Mouse (Mus musculus): Measurements from ENCODE around the gene Mrps18a.

The Mrps18a gene

GRCm38 (mm10) chr17:46139872-46140271 lies 29.1 kb downstream of the Mrps18a start:
- no peak for DNase-seq (ENCODE audit: extremely low spot score, low read depth, low spot score)

GRCm38 (mm10) chr17:46143578-46144423 lies 33.0 kb downstream of the Mrps18a start, which contains the start of gene Rsph9:
Gene Rsph9, minus strand, starts transcription at chr17:46144216.
- DNase-seq (ENCODE audit: extremely low spot score, low read depth, low spot score), result no peak

- no peak for DNase-seq (ENCODE audit: extremely low spot score, low read depth, low spot score)
Observed at GRCm38 (mm10) chr17:46152847-46153782, 42.3 kb downstream of the Mrps18a start, which contains the start of gene Mad2l1bp. Gene Mad2l1bp, minus strand, starts transcription at chr17:46153553.

DNA sequence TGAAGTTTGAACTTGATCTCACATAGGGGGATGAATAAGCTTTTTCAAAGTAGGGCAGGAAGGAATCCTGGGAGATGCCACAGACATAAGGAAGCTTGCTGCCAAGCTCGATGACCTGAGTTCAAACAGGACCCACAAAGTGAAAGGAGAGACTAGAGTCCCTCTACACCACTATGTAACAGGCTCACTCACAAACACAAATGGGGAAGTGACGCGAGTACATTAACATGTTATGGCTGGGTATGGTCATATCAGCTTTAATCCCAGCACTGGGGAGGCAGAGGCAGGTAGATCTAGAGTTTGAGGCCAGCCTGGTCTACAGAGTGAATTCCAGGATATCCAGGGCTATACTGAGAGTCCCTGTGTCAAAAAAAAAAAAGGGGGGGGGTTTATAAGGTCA lies 43.5 kb downstream of the Mrps18a start:
- no peak for DNase-seq (ENCODE audit: extremely low spot score, low read depth, low spot score)

DNA sequence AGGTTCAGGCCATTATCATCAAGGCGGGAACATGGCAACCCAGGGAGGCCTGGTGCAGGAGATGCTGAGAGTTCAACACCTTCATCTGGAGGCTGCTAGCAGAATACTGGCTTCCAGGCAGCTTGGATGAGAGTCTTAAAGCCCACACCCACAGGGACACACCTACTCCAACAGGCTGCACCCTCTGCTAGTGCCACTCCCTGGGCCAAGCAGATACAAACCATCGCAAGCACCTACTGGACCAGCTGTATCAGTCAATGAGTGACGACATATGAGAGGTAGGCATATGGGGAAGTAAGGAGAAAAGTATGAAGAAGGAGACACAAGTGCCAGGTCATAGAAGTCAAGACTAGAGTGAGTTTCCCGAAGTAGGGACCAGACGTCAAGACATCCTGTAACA lies 45.9 kb downstream of the Mrps18a start:
- no peak for DNase-seq (ENCODE audit: extremely low spot score, low read depth, low spot score)

DNA sequence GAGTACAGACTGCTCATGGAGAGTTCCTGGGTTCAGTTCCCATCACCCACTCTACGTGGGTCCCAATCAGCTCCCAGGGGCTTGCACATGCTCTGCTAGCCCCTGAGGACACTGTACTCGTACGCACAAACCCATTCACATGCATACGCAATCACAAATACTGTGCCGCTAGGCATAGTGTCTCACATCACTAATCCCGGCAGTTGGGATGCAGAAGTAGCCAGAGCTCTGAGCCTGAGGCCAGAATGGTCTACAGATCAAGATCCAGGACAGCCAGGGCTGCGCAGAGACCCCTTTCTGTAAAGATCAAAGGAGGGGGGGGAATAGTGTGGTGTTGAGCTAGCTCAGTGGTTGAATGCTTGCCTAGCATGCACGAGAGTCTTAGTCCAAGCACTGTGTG lies 46.3 kb downstream of the Mrps18a start:
- DNase-seq (ENCODE audit: extremely low spot score, low read depth, low spot score), result no peak

- DNase-seq (ENCODE audit: extremely low spot score, low read depth, low spot score), result no peak
Observed at GRCm38 (mm10) chr17:46159236-46159635, 48.5 kb downstream of the Mrps18a start.

- peak; percentile 77 for DNase-seq (ENCODE audit: extremely low spot score, low read depth, low spot score)
Observed at GRCm38 (mm10) chr17:46160090-46160662, 49.4 kb downstream of the Mrps18a start.

GRCm38 (mm10) chr17:46160686-46161085 lies 49.9 kb downstream of the Mrps18a start, which contains the start of gene Gtpbp2:
Gene Gtpbp2, plus strand, starts transcription at chr17:46161032.
- peak; percentile 99 for DNase-seq (ENCODE audit: extremely low spot score, low read depth, low spot score)

DNA sequence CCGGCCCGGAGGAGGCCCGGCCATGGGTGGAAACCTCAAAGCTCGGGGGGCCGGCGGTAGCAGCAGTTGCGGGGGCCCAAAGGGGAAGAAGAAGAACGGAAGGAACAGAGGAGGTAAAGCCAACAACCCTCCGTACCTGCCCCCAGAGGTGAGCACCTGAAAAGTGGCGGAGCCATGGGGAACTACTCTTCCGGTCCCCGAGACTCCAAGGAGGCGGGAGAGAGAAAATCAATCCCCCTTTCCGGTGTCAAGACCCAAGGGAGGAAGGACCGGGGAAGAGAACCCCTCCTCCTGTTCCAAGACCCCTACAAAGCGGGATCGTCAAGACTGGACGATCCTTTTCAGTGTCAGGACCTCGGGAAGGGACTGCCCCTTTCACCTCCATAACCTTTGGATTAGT lies 50.4 kb downstream of the Mrps18a start:
- DNase-seq (ENCODE audit: extremely low spot score, low read depth, low spot score), result no peak

DNA sequence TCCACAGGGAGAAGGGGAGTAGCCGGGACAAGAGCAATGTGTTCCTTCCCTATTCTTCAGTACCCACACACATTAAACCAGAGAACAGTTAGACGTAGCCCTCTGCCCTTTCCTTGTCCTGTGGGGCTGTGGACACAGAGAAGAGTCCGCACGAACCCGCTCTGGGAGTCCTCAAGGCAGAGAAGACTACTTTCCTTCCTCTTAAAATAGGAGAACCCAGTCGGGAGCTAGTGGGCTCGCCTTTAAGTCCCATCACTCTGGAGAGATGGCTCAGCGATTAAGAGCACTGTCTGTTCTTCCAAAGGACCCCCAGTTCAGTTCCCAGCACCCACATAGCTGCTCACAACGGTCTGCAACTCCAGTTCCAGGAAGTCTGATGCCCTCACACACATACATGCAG lies 50.9 kb downstream of the Mrps18a start:
- no peak for DNase-seq (ENCODE audit: extremely low spot score, low read depth, low spot score)

DNA sequence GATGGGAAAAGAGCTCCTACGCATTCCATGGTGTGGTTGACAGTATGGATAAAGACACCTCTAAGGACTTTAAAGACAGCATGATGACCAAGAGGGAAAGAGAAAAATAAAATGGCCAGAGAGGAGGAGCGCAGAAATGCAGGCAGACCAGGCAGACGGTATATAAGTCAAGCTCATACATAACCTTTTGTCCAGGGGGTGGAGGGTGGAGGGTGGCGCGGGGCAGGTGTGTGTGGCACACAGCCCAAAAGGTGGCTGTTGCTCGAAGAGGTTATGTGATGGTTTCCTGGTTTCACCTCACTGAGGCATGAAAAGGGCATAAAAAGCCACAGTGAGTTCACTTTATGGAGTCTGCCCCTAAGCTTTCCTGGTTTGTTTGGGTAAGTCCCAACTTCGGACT lies 51.8 kb downstream of the Mrps18a start:
- no peak for DNase-seq (ENCODE audit: extremely low spot score, low read depth, low spot score)

- no peak for DNase-seq (ENCODE audit: extremely low spot score, low read depth, low spot score)
Observed at GRCm38 (mm10) chr17:46162951-46163421, 52.2 kb downstream of the Mrps18a start.

DNA sequence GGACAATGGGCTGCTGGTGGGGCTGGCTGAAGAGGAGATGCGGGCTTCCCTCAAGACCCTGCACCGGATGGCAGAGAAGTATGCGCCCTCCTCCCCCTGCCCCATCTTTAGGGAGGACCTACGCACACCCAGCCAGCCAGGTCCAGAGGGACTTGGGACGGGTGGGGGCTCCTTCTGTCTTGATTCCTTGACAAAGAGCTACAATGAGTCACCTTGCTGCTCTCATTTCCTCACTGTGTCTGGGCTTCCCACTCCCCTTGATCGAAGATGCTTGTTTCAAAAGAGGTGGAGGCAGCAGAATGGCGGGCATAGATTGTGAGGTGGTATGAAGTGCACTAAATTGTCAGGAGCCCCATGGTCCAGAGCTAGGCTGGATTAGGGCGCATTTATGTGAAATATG lies 53.5 kb downstream of the Mrps18a start:
- DNase-seq (ENCODE audit: extremely low spot score, low read depth, low spot score), result no peak

DNA sequence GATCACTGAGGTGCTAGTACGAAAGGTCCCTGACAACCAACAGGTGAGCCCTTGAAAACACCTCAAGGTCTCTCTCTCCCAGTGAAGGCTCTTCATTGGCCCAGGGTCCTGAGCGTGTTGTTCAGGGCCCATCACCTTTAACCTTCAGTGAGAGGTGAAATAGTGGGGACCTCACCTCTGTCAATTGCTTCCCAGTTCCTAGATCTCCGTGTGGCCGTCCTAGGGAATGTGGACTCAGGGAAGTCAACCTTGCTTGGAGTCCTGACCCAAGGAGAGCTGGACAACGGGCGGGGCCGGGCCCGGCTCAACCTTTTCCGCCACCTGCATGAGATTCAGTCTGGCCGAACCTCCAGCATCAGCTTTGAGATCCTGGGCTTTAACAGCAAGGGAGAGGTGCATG lies 54.0 kb downstream of the Mrps18a start:
- no peak for DNase-seq (ENCODE audit: extremely low spot score, low read depth, low spot score)

DNA sequence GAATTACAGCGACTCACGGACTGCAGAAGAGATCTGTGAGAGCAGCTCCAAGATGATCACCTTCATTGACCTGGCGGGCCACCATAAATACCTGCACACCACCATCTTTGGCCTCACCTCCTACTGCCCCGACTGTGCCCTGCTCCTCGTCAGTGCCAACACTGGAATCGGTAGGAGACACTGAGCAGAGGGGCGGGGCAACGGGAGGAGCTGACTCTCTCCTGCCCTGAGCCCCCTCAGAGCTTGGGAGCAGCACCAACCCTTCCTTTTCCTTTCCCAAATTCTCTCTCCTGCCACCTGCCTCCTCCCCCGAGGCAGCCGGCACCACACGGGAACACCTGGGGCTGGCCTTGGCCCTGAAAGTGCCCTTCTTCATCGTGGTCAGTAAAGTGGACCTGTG lies 54.7 kb downstream of the Mrps18a start:
- DNase-seq (ENCODE audit: extremely low spot score, low read depth, low spot score), result no peak

GRCm38 (mm10) chr17:46166270-46166669 lies 55.5 kb downstream of the Mrps18a start:
- no peak for DNase-seq (ENCODE audit: extremely low spot score, low read depth, low spot score)

DNA sequence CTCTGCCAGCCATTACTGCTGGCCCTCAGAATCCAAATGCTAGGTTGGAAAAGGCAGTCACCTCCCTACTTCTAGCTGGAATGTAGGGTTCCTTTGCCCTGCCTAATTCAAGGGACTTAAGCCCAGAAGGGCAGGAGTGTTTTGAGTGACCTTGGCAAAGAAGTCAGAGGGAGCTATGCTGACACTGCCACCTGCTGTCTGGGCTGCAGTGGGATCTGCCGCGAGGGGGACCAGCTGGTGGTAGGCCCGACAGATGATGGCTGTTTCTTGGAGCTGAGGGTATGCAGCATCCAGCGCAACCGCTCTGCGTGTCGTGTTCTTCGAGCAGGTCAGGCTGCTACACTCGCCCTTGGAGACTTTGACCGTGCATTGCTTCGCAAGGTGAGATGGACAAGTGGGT lies 56.2 kb downstream of the Mrps18a start:
- no peak for DNase-seq (ENCODE audit: extremely low spot score, low read depth, low spot score)

GRCm38 (mm10) chr17:46168318-46168717 lies 57.5 kb downstream of the Mrps18a start:
- DNase-seq (ENCODE audit: extremely low spot score, low read depth, low spot score), result no peak

GRCm38 (mm10) chr17:46168768-46169167 lies 58.0 kb downstream of the Mrps18a start:
- no peak for DNase-seq (ENCODE audit: extremely low spot score, low read depth, low spot score)

DNA sequence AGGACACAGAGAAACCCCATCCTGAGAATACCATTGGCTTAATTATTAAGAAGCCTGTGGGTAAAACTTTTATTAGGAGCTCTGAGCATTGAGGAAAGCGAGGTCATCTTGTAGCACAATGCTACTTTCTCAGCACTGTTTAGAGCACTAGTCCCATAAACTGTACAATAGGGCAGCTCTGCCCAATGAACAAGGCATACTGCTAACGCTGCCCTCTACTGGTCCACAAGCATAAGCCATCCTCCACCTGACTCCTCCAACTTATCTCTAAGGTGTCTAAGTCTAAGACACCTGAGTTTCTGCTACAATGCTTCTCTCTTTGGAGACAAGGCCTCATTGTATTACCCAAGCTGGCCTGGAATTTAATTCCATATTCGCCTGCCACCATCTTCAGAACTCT lies 59.8 kb downstream of the Mrps18a start:
- DNase-seq (ENCODE audit: extremely low spot score, low read depth, low spot score), result no peak

Measured in hindlimb bud, embryonic 11.5 days (tissue).